Mouse (Mus musculus): ENCODE results near the gene Timm8a1. TPM values are rescaled to one million over a fixed set of nuclear protein-coding genes. Genes with fewer than 3 reads are reported as not detected.

Gene Timm8a1
- total RNA-seq, 2 experiments from 2014 or later: 52.9 to 58.0 TPM

DNA sequence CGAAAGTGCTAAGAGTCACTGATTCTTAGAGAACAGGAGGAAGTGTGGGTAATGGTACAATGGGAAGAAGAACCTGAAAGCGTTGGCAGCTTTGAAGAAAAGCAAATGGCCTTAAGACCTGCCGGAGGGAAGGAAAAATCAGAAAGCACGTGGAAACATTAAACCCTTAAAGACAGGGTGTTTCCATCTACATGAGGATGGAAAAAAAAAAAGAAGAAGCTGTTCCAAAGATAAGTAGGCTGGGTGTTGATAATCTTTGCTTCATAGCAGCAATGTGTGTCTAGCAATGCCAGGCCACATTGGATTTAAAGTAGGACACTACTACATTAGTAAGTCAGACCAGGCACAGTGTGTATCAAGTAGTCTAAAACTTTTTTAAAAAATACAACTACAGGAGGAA is 16.4 kb downstream of the Timm8a1 start:
- DNase-seq: no peak

DNA sequence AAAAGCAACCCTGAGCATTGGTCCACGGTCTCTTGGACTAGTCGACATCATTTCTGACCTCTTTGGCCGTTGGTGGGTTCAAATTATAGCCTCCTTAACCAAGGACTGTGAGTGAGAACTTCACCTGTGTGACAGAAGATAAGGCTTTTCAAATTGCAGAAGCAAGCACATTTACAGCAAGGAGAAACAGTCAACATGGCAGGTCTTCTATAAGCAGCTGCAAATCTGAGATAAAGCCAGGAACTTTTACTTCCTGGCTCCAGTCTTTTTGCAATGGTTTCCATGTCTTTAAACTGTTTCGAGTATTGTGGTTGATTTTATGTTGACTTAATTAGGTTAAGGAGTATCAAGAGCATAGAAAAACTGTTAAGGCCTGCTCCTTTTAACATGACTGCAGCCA is 17.9 kb downstream of the Timm8a1 start:
- DNase-seq: no peak

DNA sequence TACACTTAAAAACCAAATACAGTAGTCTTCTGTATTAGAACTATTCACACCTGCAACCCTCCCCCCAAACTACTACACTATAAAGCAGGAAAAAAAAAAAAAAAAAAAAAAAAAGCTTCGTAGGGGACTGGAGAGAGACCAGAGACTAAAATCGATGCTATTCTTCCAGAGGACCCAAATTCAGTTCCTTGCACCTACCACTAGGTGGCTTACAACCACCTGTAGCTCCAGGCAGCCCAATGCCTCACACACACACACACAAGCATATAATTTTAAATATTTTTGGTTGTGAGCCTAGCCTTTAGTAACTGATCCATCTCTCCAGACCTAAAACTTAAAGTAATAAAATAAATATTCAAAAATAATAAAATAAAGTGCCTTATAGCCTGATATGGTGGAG is 32.2 kb downstream of the Timm8a1 start:
- DNase-seq: no peak

DNA sequence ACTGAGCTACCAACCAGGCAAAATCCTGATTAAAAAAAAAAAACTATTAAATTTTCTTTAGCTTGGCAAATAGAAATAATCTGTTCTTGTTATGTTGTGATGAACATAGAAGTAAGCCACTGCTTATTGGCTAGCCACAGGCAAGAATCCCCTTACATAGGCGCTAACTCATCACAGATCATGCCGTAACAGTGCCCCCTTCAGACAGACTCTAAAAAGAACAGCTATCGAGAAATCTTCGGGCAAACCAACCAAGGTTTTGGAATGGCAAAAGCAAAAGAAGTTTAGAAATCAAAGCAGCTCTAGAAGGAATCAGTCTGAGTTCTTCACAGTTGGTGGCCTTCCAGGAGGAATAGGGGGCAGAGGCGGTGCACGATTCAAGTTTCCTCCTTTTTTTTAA is 33.7 kb downstream of the Timm8a1 start:
- no peak for DNase-seq

DNA sequence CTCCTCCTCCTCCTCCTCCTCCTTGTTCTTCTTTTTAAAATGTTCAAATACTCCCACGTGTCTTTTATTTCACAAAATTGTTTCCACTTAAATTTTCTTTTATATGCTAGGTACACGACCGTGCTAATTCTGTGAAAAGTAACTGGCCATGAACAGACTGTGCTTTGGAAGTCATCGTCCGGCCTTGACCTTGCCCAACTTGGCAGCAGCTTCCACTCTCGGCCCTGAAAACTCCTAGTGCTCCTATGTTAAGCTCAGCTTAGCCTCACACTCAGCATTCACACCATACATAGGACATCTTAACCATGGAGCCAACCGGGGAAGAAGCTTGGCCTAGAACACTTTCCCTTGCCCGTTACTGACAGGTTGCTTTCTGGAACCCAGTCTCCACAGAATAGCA is 41.0 kb downstream of the Timm8a1 start:
- DNase-seq: peak; percentile 58

Other genes starting within 250 kb of the Timm8a1 start
- 100 to 1,000 TPM in 1 of 2 experiments, 10 to 100 TPM in 1; 71.2 to 120 TPM for gene Tmem35a, start 246.6 kb downstream of the Timm8a1 start, total RNA-seq (2021)
- gene Cenpi, start 233.8 kb downstream of the Timm8a1 start, total RNA-seq (2021): 1 to 10 TPM; 4.8 to 8.3 TPM
- 1 to 10 TPM in 1 of 2 experiments, under 1 TPM in 1; 0.51 to 1.3 TPM for gene Drp2, start 137.3 kb downstream of the Timm8a1 start, total RNA-seq (2021)
- not detected for gene Taf7l, start 65.4 kb downstream of the Timm8a1 start, total RNA-seq (2021)
- gene Btk, start 41.7 kb upstream of the Timm8a1 start, total RNA-seq (2021): 1 to 10 TPM; 2.5 to 3.3 TPM
- 100 to 1,000 TPM; 336 to 341 TPM for gene Rpl36a, start 43.8 kb upstream of the Timm8a1 start, total RNA-seq (2021)
- 1 to 10 TPM; 5.4 to 5.8 TPM for gene Gla, start 59.3 kb upstream of the Timm8a1 start, total RNA-seq (2021)
- gene Hnrnph2, start 59.3 kb upstream of the Timm8a1 start, total RNA-seq (2021): 10 to 100 TPM; 83.6 to 83.9 TPM
- 10 to 100 TPM; 12.8 to 17.2 TPM for gene Armcx4, start 144.7 kb upstream of the Timm8a1 start, total RNA-seq (2021)
- 10 to 100 TPM; 18.5 to 23.0 TPM for gene Armcx1, start 176.1 kb upstream of the Timm8a1 start, total RNA-seq (2021)
- 10 to 100 TPM in 1 of 2 experiments, 1 to 10 TPM in 1; 8.3 to 10.6 TPM for gene Armcx6, start 209.6 kb upstream of the Timm8a1 start, total RNA-seq (2021)
- 10 to 100 TPM; 36.8 to 38.9 TPM for gene Armcx3, start 214.7 kb upstream of the Timm8a1 start, total RNA-seq (2021)